Mouse (Mus musculus) heart, embryonic 13.5 days (tissue): ENCODE data around the gene Enho. TPM values are rescaled to one million over a fixed set of nuclear protein-coding genes. Genes with fewer than 3 reads are reported as not detected.

Source experiments
- ATAC-seq: fragments of 200-750 bp; cut with Nextera tagmentation; 2 replicates; pipeline ENCODE4 v1.8.0; 2017; ENCODE audit warnings: moderate TSS enrichment; ENCODE audit not compliant: insufficient number of reproducible peaks, low FRiP score, low TSS enrichment; ENCODE audit errors: extremely low read depth
- H3K27ac ChIP-seq: fragments of 300-500 bp; sonication (generic); replicated peaks from 2 replicates; pipeline ENCODE4 v1.5.1; 2015; ENCODE audit warnings: moderate library complexity, mild to moderate bottlenecking, inconsistent platforms
- H3K27me3 ChIP-seq: fragments of 300-500 bp; sonication (generic); replicated peaks from 2 replicates; pipeline ENCODE4 v1.6.1; 2015; ENCODE audit warnings: mild to moderate bottlenecking, inconsistent platforms
- H3K36me3 ChIP-seq: fragments of 300-500 bp; sonication (generic); 2 replicates; pipeline ENCODE4 v1.6.1; 2015; ENCODE audit warnings: mild to moderate bottlenecking, inconsistent platforms
- H3K4me1 ChIP-seq: fragments of 300-500 bp; sonication (generic); 2 replicates; pipeline ENCODE4 v1.6.1; 2015; ENCODE audit warnings: inconsistent platforms
- H3K4me2 ChIP-seq: fragments of 300-500 bp; sonication (generic); 2 replicates; pipeline ENCODE4 v1.6.1; 2015; ENCODE audit warnings: inconsistent platforms, mild to moderate bottlenecking, moderate library complexity
- H3K4me3 ChIP-seq: fragments of 300-500 bp; sonication (generic); 2 replicates; pipeline ENCODE4 v1.5.1; 2015; ENCODE audit warnings: moderate library complexity, mild to moderate bottlenecking, inconsistent platforms
- H3K9ac ChIP-seq: fragments of 300-500 bp; sonication (generic); 2 replicates; pipeline ENCODE4 v1.6.1; 2015; ENCODE audit warnings: inconsistent platforms, mild to moderate bottlenecking, moderate library complexity
- H3K9me3 ChIP-seq: fragments of 300-500 bp; sonication (generic); 2 replicates; pipeline ENCODE4 v1.6.1; 2016; ENCODE audit warnings: inconsistent platforms
- WGBS: fragments of 180-500 bp; shearing (Covaris S2); methylation state at CpG from one replicate; pipeline ENCODE4 v1.1.7; 2015; ENCODE audit warnings: mixed read lengths; 5-methylcytosine and 5-hydroxymethylcytosine counted together
- polyA plus RNA-seq: library from polyadenylated mRNA; unstranded; fragments of >200 nt; fragmentation: Nextera tagmentation; extraction: Ambion mirVana; gene quantifications from 2 replicates; pipeline ENCODE4 v1.2.1, GENCODE M21; 2015

Enho gene
- polyA plus RNA-seq, 1 experiment from 2014 or later, result 3.9 TPM

GRCm38 (mm10) chr4:41630196-41630595 lies 9.9 kb downstream of the Enho start:
- 49% methylated on average over 6 of the region's 6 CpGs for WGBS
- Histone ChIP-seq H3K27me3 (peaks cover 21% of the 10 kb centered on the region; the same call in 1 of the 2 replicates), H3K4me1 (peaks cover 55% of the 10 kb centered on the region), H3K9ac (no peak overlapping the region), H3K4me3 (no peak overlapping the region), H3K36me3 (no peaks in the 10 kb centered on the region), H3K27ac (no peak overlapping the region), H3K4me2 (no peak overlapping the region), H3K9me3 (no peaks in the 10 kb centered on the region)
- ATAC-seq, result no peak

GRCm38 (mm10) chr4:41628202-41628927 lies 11.8 kb downstream of the Enho start:
- Histone ChIP-seq H3K4me3 (no peak overlapping the region), H3K27ac (peak overlapping the region; percentile 39), H3K36me3 (no peaks in the 10 kb centered on the region), H3K9ac (peak overlapping the region; percentile 52), H3K27me3 (peaks cover 19% of the 10 kb centered on the region; the same call in 1 of the 2 replicates), H3K4me2 (no peak overlapping the region), H3K9me3 (no peaks in the 10 kb centered on the region), H3K4me1 (peaks cover 55% of the 10 kb centered on the region)
- 17% methylated on average over 8 of the region's 8 CpGs for WGBS
- no peak for ATAC-seq

GRCm38 (mm10) chr4:41622071-41622470 lies 18.1 kb downstream of the Enho start:
- no peak for ATAC-seq
- Histone ChIP-seq H3K4me3 (no peak overlapping the region), H3K27ac (no peak overlapping the region), H3K27me3 (peaks cover 18% of the 10 kb centered on the region), H3K4me1 (peaks cover 8% of the 10 kb centered on the region; the same call in 1 of the 2 replicates), H3K9ac (no peak overlapping the region), H3K4me2 (no peak overlapping the region), H3K36me3 (no peaks in the 10 kb centered on the region), H3K9me3 (no peaks in the 10 kb centered on the region)
- WGBS, result 76% methylated on average over 14 of the region's 14 CpGs

GRCm38 (mm10) chr4:41618916-41619746 lies 21.0 kb downstream of the Enho start:
- H3K4me2 ChIP-seq, result no peak overlapping the region
- no peak overlapping the region for H3K4me3 ChIP-seq
- no peaks in the 10 kb centered on the region for H3K9me3 ChIP-seq
- 41% methylated on average over 12 of the region's 12 CpGs for WGBS
- H3K27ac ChIP-seq, result no peak overlapping the region
- H3K27me3 ChIP-seq, result peaks cover 14% of the 10 kb centered on the region
- H3K4me1 ChIP-seq, result no peaks in the 10 kb centered on the region
- H3K36me3 ChIP-seq, result no peaks in the 10 kb centered on the region
- ATAC-seq, result no peak
- H3K9ac ChIP-seq, result no peak overlapping the region

GRCm38 (mm10) chr4:41615661-41616599 lies 24.2 kb downstream of the Enho start:
- H3K4me2 ChIP-seq, result no peak overlapping the region
- no peaks in the 10 kb centered on the region for H3K9me3 ChIP-seq
- WGBS, result 54% methylated on average over 9 of the region's 9 CpGs
- 0 out of 2 replicates have a peak, but pooled peaks have one; percentile 25 for ATAC-seq
- H3K4me1 ChIP-seq, result 0 out of 2 replicates have a peak, but pooled peaks cover 3% of the 10 kb centered on the region
- H3K9ac ChIP-seq, result no peak overlapping the region
- no peak overlapping the region for H3K27ac ChIP-seq
- no peaks in the 10 kb centered on the region for H3K36me3 ChIP-seq
- peaks cover 30% of the 10 kb centered on the region for H3K27me3 ChIP-seq
- H3K4me3 ChIP-seq, result no peak overlapping the region

- ATAC-seq, result no peak
- no peaks in the 10 kb centered on the region for H3K9me3 ChIP-seq
- WGBS, result 8% methylated on average over 7 of the region's 7 CpGs
These were observed 26.0 kb downstream of the Enho start for GRCm38 (mm10) chr4:41614156-41614555.

GRCm38 (mm10) chr4:41612166-41612565 lies 28.0 kb downstream of the Enho start:
- Histone ChIP-seq H3K4me3 (no peak overlapping the region), H3K9me3 (no peaks in the 10 kb centered on the region), H3K27me3 (peaks cover 34% of the 10 kb centered on the region), H3K4me1 (0 out of 2 replicates have a peak, but pooled peaks cover 3% of the 10 kb centered on the region), H3K4me2 (no peak overlapping the region), H3K36me3 (no peaks in the 10 kb centered on the region), H3K9ac (no peak overlapping the region), H3K27ac (no peak overlapping the region)
- WGBS, result 40% methylated on average over 8 of the region's 8 CpGs
- ATAC-seq, result no peak

More at GRCm38 (mm10) chr4:41614156-41614555, 26.0 kb downstream of the Enho start:
- Histone ChIP-seq H3K4me2 (no peak overlapping the region), H3K4me3 (no peak overlapping the region), H3K9ac (no peak overlapping the region), H3K27ac (no peak overlapping the region), H3K36me3 (no peaks in the 10 kb centered on the region), H3K4me1 (0 out of 2 replicates have a peak, but pooled peaks cover 3% of the 10 kb centered on the region), H3K27me3 (peaks cover 27% of the 10 kb centered on the region)

GRCm38 (mm10) chr4:41610594-41610980 lies 29.5 kb downstream of the Enho start:
- Histone ChIP-seq H3K4me3 (no peak overlapping the region), H3K4me1 (0 out of 2 replicates have a peak, but pooled peaks cover 3% of the 10 kb centered on the region), H3K27me3 (peaks cover 34% of the 10 kb centered on the region), H3K4me2 (no peak overlapping the region), H3K36me3 (no peaks in the 10 kb centered on the region), H3K27ac (no peak overlapping the region), H3K9ac (no peak overlapping the region), H3K9me3 (no peaks in the 10 kb centered on the region)
- ATAC-seq, result no peak
- WGBS, result 47% methylated on average over 6 of the region's 6 CpGs

GRCm38 (mm10) chr4:41609681-41610593 lies 30.2 kb downstream of the Enho start:
- H3K4me3 ChIP-seq, result no peak overlapping the region
- WGBS, result 69% methylated on average over 10 of the region's 10 CpGs
- H3K27me3 ChIP-seq, result peaks cover 36% of the 10 kb centered on the region
- no peak overlapping the region for H3K27ac ChIP-seq
- 0 out of 2 replicates have a peak, but pooled peaks cover 3% of the 10 kb centered on the region for H3K4me1 ChIP-seq
- no peak overlapping the region for H3K4me2 ChIP-seq
- no peaks in the 10 kb centered on the region for H3K36me3 ChIP-seq
- no peak overlapping the region for H3K9ac ChIP-seq
- no peak for ATAC-seq
- no peaks in the 10 kb centered on the region for H3K9me3 ChIP-seq

GRCm38 (mm10) chr4:41606784-41607183 lies 33.3 kb downstream of the Enho start:
- Histone ChIP-seq H3K4me3 (no peak overlapping the region), H3K9me3 (no peaks in the 10 kb centered on the region), H3K9ac (no peak overlapping the region), H3K27me3 (peaks cover 52% of the 10 kb centered on the region), H3K4me1 (no peaks in the 10 kb centered on the region), H3K27ac (no peak overlapping the region), H3K4me2 (no peak overlapping the region), H3K36me3 (no peaks in the 10 kb centered on the region)
- 31% methylated on average over 4 of the region's 4 CpGs for WGBS
- ATAC-seq, result no peak
